Mouse (Mus musculus): Measurements from ENCODE around the gene Rhot2. TPM values are rescaled to one million over a fixed set of nuclear protein-coding genes. Genes with fewer than 3 reads are reported as not detected.
"Not testable (repeated sequence)": the region's sequence is repeated elsewhere in the genome, so short reads cannot be mapped to it uniquely, and the experiment has no call there.

The Rhot2 gene
- polyA plus RNA-seq, 1 experiment from 2014 or later, result 9.1 TPM

- DNase-seq (ENCODE audit: low spot score); H3K36me3 ChIP-seq (ENCODE audit: control insufficient read depth, insufficient read depth, low read length); H3K9me3 ChIP-seq (ENCODE audit: control insufficient read depth, low read length); H3K27me3 ChIP-seq (ENCODE audit: control insufficient read depth, insufficient read depth, low read length); H3K4me2 ChIP-seq (ENCODE audit: low read depth, low read length, severe bottlenecking); H3K9ac ChIP-seq (ENCODE audit: low read length); H3K4me3 ChIP-seq (ENCODE audit: low read depth, low read length); H3K27ac ChIP-seq (ENCODE audit: low read depth, low read length); ATAC-seq (replicated peaks; ENCODE audit: low FRiP score): not testable (repeated sequence)
- peaks cover 20% of the 10 kb centered on the region for H3K4me1 ChIP-seq (replicated peaks; ENCODE audit: control insufficient read depth, insufficient read depth, low read length)
Observed at GRCm38 (mm10) chr17:25871566-25871965, 26.9 kb upstream of the Rhot2 start.

GRCm38 (mm10) chr17:25869954-25870353, 25.3 kb upstream of the Rhot2 start:
- H3K9me3 ChIP-seq (ENCODE audit: control insufficient read depth, low read length), result no peaks in the 10 kb centered on the region
- no peak overlapping the region for H3K4me3 ChIP-seq (ENCODE audit: low read depth, low read length)
- no peak overlapping the region for H3K9ac ChIP-seq (ENCODE audit: low read length)
- peaks cover 12% of the 10 kb centered on the region for H3K4me1 ChIP-seq (replicated peaks; ENCODE audit: control insufficient read depth, insufficient read depth, low read length)
- H3K27me3 ChIP-seq (ENCODE audit: control insufficient read depth, insufficient read depth, low read length), result no peaks in the 10 kb centered on the region
- H3K4me2 ChIP-seq (ENCODE audit: low read depth, low read length, severe bottlenecking), result no peak overlapping the region
- 88% methylated on average over 2 of the region's 2 CpGs for WGBS
- no peaks in the 10 kb centered on the region for H3K36me3 ChIP-seq (ENCODE audit: control insufficient read depth, insufficient read depth, low read length)
- no peak for DNase-seq (ENCODE audit: low spot score)
- no peak overlapping the region for H3K27ac ChIP-seq (ENCODE audit: low read depth, low read length)
- ATAC-seq (replicated peaks; ENCODE audit: low FRiP score), result no peak

DNA sequence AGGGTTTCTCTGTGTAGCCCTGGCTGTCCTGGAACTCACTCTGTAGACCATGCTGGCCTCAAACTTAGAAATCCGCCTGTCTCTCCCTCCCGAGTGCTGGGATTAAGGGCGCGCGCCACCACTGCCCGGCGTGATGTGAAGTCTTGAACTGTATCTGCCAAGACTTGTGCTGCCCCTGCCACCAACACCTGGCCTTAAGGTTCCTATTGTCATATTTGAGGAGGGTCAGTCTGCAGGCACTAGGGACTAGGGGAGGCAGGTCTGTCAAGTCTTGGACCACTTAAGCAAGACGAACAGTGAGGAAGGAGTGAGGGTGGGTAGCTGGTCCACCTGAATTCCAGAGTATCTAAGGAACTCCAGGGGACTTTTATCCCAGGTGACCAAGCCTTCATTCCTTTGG, 24.8 kb upstream of the Rhot2 start:
- no peak overlapping the region for H3K4me3 ChIP-seq (ENCODE audit: low read depth, low read length)
- 90% methylated on average over 8 of the region's 8 CpGs for WGBS
- no peak overlapping the region for H3K9ac ChIP-seq (ENCODE audit: low read length)
- H3K36me3 ChIP-seq (ENCODE audit: control insufficient read depth, insufficient read depth, low read length), result no peaks in the 10 kb centered on the region
- no peak overlapping the region for H3K27ac ChIP-seq (ENCODE audit: low read depth, low read length)
- H3K4me1 ChIP-seq (replicated peaks; ENCODE audit: control insufficient read depth, insufficient read depth, low read length), result peaks cover 12% of the 10 kb centered on the region
- H3K27me3 ChIP-seq (ENCODE audit: control insufficient read depth, insufficient read depth, low read length), result no peaks in the 10 kb centered on the region
- no peak overlapping the region for H3K4me2 ChIP-seq (ENCODE audit: low read depth, low read length, severe bottlenecking)
- no peaks in the 10 kb centered on the region for H3K9me3 ChIP-seq (ENCODE audit: control insufficient read depth, low read length)
- ATAC-seq (replicated peaks; ENCODE audit: low FRiP score) (no peak), DNase-seq (ENCODE audit: low spot score) (no peak)

- Histone ChIP-seq H3K9me3 (ENCODE audit: control insufficient read depth, low read length) (no peaks in the 10 kb centered on the region), H3K27me3 (ENCODE audit: control insufficient read depth, insufficient read depth, low read length) (no peaks in the 10 kb centered on the region), H3K4me2 (ENCODE audit: low read depth, low read length, severe bottlenecking) (peak within 1 kb of the TSS; percentile 96), H3K27ac (ENCODE audit: low read depth, low read length) (peak within 1 kb of the TSS; percentile 27; the same call in 1 of the 2 replicates), H3K9ac (ENCODE audit: low read length) (peak within 1 kb of the TSS; percentile 51), H3K4me1 (replicated peaks; ENCODE audit: control insufficient read depth, insufficient read depth, low read length) (peaks cover 12% of the 10 kb centered on the region), H3K4me3 (ENCODE audit: low read depth, low read length) (peak within 1 kb of the TSS; percentile 84), H3K36me3 (ENCODE audit: control insufficient read depth, insufficient read depth, low read length) (no peaks in the 10 kb centered on the region)
- WGBS, result under 1% methylated on average over 24 of the region's 24 CpGs
- ATAC-seq (replicated peaks; ENCODE audit: low FRiP score) (peak; percentile 89), DNase-seq (ENCODE audit: low spot score) (peak; percentile 88)
Observed at GRCm38 (mm10) chr17:25868601-25869191, 24.0 kb upstream of the Rhot2 start, which contains the start of gene Mcrip2. Mcrip2 (minus strand) TSS chr17:25868764.

- WGBS, result under 1% methylated on average over 42 of the region's 42 CpGs
- Histone ChIP-seq H3K9me3 (ENCODE audit: control insufficient read depth, low read length) (no peaks in the 10 kb centered on the region), H3K27me3 (ENCODE audit: control insufficient read depth, insufficient read depth, low read length) (no peaks in the 10 kb centered on the region), H3K4me1 (replicated peaks; ENCODE audit: control insufficient read depth, insufficient read depth, low read length) (peaks cover 12% of the 10 kb centered on the region), H3K27ac (ENCODE audit: low read depth, low read length) (no peak overlapping the region), H3K9ac (ENCODE audit: low read length) (peak overlapping the region; percentile 51), H3K4me2 (ENCODE audit: low read depth, low read length, severe bottlenecking) (peak overlapping the region; percentile 96), H3K4me3 (ENCODE audit: low read depth, low read length) (peak overlapping the region; percentile 84), H3K36me3 (ENCODE audit: control insufficient read depth, insufficient read depth, low read length) (no peaks in the 10 kb centered on the region)
- DNase-seq (ENCODE audit: low spot score) (peak; percentile 78), ATAC-seq (replicated peaks; ENCODE audit: low FRiP score) (peak; percentile 52; the same call in 1 of the 2 replicates)
Observed at GRCm38 (mm10) chr17:25867836-25868600, 23.4 kb upstream of the Rhot2 start.

- Histone ChIP-seq H3K36me3 (ENCODE audit: control insufficient read depth, insufficient read depth, low read length) (no peaks in the 10 kb centered on the region), H3K4me2 (ENCODE audit: low read depth, low read length, severe bottlenecking) (peak overlapping the region; percentile 96), H3K27me3 (ENCODE audit: control insufficient read depth, insufficient read depth, low read length) (no peaks in the 10 kb centered on the region), H3K9ac (ENCODE audit: low read length) (0 out of 2 replicates have a peak overlapping the region, but pooled peaks have one; percentile 7), H3K27ac (ENCODE audit: low read depth, low read length) (no peak overlapping the region), H3K9me3 (ENCODE audit: control insufficient read depth, low read length) (no peaks in the 10 kb centered on the region), H3K4me1 (replicated peaks; ENCODE audit: control insufficient read depth, insufficient read depth, low read length) (peaks cover 12% of the 10 kb centered on the region), H3K4me3 (ENCODE audit: low read depth, low read length) (peak overlapping the region; percentile 84)
- no peak for DNase-seq (ENCODE audit: low spot score)
- ATAC-seq (replicated peaks; ENCODE audit: low FRiP score), result no peak
- WGBS, result 16% methylated on average over 7 of the region's 7 CpGs
Observed at GRCm38 (mm10) chr17:25867509-25867835, 22.8 kb upstream of the Rhot2 start.

- H3K9ac ChIP-seq (ENCODE audit: low read length), result no peak overlapping the region
- no peaks in the 10 kb centered on the region for H3K27me3 ChIP-seq (ENCODE audit: control insufficient read depth, insufficient read depth, low read length)
- H3K4me2 ChIP-seq (ENCODE audit: low read depth, low read length, severe bottlenecking), result no peak overlapping the region
- H3K4me3 ChIP-seq (ENCODE audit: low read depth, low read length), result no peak overlapping the region
- H3K27ac ChIP-seq (ENCODE audit: low read depth, low read length), result no peak overlapping the region
- 87% methylated on average over 3 of the region's 3 CpGs for WGBS
- ATAC-seq (replicated peaks; ENCODE audit: low FRiP score) (no peak), DNase-seq (ENCODE audit: low spot score) (no peak)
- no peaks in the 10 kb centered on the region for H3K9me3 ChIP-seq (ENCODE audit: control insufficient read depth, low read length)
- H3K36me3 ChIP-seq (ENCODE audit: control insufficient read depth, insufficient read depth, low read length), result no peaks in the 10 kb centered on the region
- peaks cover 15% of the 10 kb centered on the region for H3K4me1 ChIP-seq (replicated peaks; ENCODE audit: control insufficient read depth, insufficient read depth, low read length)
Observed at GRCm38 (mm10) chr17:25866172-25866571, 21.5 kb upstream of the Rhot2 start.

DNA sequence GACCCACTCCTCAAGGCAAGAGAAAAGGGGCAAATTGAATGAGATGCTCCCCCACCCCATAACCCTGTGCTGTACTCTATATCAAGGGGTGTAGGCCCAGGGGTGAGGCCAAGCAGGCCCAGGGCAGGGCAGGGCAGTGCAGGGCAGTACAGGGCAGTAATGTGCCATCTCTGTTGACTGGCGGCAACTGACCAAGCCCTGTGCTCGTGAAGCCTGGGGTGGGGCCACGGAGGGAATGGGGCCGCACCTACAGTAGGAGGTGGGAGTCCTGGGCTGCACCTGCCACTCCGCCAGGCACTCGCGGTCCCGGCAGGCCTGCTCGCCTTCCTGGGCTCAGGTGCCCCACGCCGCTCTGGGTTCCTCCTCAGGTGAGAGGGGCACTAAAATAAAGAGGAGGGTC, 20.6 kb upstream of the Rhot2 start:
- Histone ChIP-seq H3K9me3 (ENCODE audit: control insufficient read depth, low read length) (no peaks in the 10 kb centered on the region), H3K9ac (ENCODE audit: low read length) (no peak overlapping the region), H3K4me1 (replicated peaks; ENCODE audit: control insufficient read depth, insufficient read depth, low read length) (peaks cover 23% of the 10 kb centered on the region), H3K36me3 (ENCODE audit: control insufficient read depth, insufficient read depth, low read length) (no peaks in the 10 kb centered on the region), H3K4me3 (ENCODE audit: low read depth, low read length) (no peak overlapping the region), H3K27me3 (ENCODE audit: control insufficient read depth, insufficient read depth, low read length) (no peaks in the 10 kb centered on the region), H3K27ac (ENCODE audit: low read depth, low read length) (no peak overlapping the region), H3K4me2 (ENCODE audit: low read depth, low read length, severe bottlenecking) (no peak overlapping the region)
- no peak for DNase-seq (ENCODE audit: low spot score)
- no peak for ATAC-seq (replicated peaks; ENCODE audit: low FRiP score)
- WGBS, result 93% methylated on average over 11 of the region's 11 CpGs

DNA sequence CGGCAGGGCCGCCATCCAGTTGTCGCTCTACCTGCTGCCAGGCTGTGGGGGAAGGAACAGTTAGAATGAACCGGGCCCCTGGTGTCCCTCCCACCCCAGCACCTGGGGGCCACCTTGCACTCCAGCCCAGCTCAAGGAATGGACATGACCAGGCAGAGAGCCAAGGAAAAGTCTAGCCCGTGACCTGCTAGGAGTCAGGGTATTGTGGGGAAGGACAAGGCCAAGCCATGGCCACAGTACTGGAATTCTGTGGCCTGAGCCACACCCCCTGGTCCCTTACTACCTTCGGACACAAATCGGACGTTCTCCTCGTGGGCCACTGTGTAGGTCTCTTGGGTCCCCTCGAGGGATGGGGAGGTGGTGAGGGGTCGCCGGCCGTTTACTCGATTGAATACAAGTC, 19.7 kb upstream of the Rhot2 start:
- DNase-seq (ENCODE audit: low spot score) (no peak), ATAC-seq (replicated peaks; ENCODE audit: low FRiP score) (no peak)
- H3K9ac ChIP-seq (ENCODE audit: low read length), result no peak overlapping the region
- H3K4me3 ChIP-seq (ENCODE audit: low read depth, low read length), result no peak overlapping the region
- H3K4me1 ChIP-seq (replicated peaks; ENCODE audit: control insufficient read depth, insufficient read depth, low read length), result peaks cover 25% of the 10 kb centered on the region
- 91% methylated on average over 14 of the region's 14 CpGs for WGBS
- no peak overlapping the region for H3K27ac ChIP-seq (ENCODE audit: low read depth, low read length)
- H3K27me3 ChIP-seq (ENCODE audit: control insufficient read depth, insufficient read depth, low read length), result no peaks in the 10 kb centered on the region
- no peak overlapping the region for H3K4me2 ChIP-seq (ENCODE audit: low read depth, low read length, severe bottlenecking)
- H3K9me3 ChIP-seq (ENCODE audit: control insufficient read depth, low read length), result no peaks in the 10 kb centered on the region
- no peaks in the 10 kb centered on the region for H3K36me3 ChIP-seq (ENCODE audit: control insufficient read depth, insufficient read depth, low read length)
